Mouse (Mus musculus) neural tube, embryonic 14.5 days (tissue): ENCODE measurements around the gene Lcn12. TPM values are rescaled to one million over a fixed set of nuclear protein-coding genes. Genes with fewer than 3 reads are reported as not detected.

Experiments used
- ATAC-seq: fragments of 200-750 bp; cut with Nextera tagmentation; 2 replicates; pipeline ENCODE4 v1.8.0; 2017; ENCODE audit warnings: low read depth, mild to moderate bottlenecking, moderate TSS enrichment, moderate library complexity
- H3K27ac ChIP-seq: fragments of 300-500 bp; sonication (generic); 2 replicates; pipeline ENCODE4 v1.5.1; 2014; ENCODE audit warnings: low read depth, mild to moderate bottlenecking, control low read depth, low read length, moderate library complexity, mixed read lengths
- H3K27me3 ChIP-seq: fragments of 300-500 bp; sonication (generic); 2 replicates; pipeline ENCODE4 v1.6.1; 2014; ENCODE audit warnings: low read length; ENCODE audit not compliant: control insufficient read depth, insufficient read depth
- H3K36me3 ChIP-seq: fragments of 300-500 bp; sonication (generic); 2 replicates; pipeline ENCODE4 v1.6.1; 2014; ENCODE audit warnings: low read length, mixed read lengths; ENCODE audit not compliant: control insufficient read depth, insufficient read depth
- H3K4me1 ChIP-seq: fragments of 300-500 bp; sonication (generic); 2 replicates; pipeline ENCODE4 v1.6.1; 2014; ENCODE audit warnings: low read length; ENCODE audit not compliant: control insufficient read depth, insufficient read depth
- H3K4me2 ChIP-seq: fragments of 300-500 bp; sonication (generic); 2 replicates; pipeline ENCODE4 v1.6.1; 2014; ENCODE audit warnings: mild to moderate bottlenecking, low read depth, low read length, control low read depth
- H3K4me3 ChIP-seq: fragments of 300-500 bp; sonication (generic); 2 replicates; pipeline ENCODE4 v1.5.1; 2014; ENCODE audit warnings: low read depth, low read length, control low read depth, mixed read lengths
- H3K9ac ChIP-seq: fragments of 300-500 bp; sonication (generic); replicated peaks from 2 replicates; pipeline ENCODE4 v1.6.1; 2014; ENCODE audit warnings: low read depth, mild to moderate bottlenecking, control low read depth, low read length, mixed read lengths
- H3K9me3 ChIP-seq: fragments of 300-500 bp; sonication (generic); 2 replicates; pipeline ENCODE4 v1.6.1; 2016; ENCODE audit warnings: low read length; ENCODE audit not compliant: control insufficient read depth
- WGBS: fragments of 180-500 bp; shearing (Covaris S2); extraction: QIAGEN DNeasy Blood & Tissue Kit; methylation state at CpG from one replicate; pipeline ENCODE4 v1.1.7; 2014; 5-methylcytosine and 5-hydroxymethylcytosine counted together
- polyA plus RNA-seq: library from polyadenylated mRNA; unstranded; fragments of >200 nt; fragmentation: Nextera tagmentation; extraction: Ambion mirVana; gene quantifications from 2 replicates; pipeline ENCODE4 v1.2.1, GENCODE M21; 2014

Lcn12 gene
- not detected in 2 replicates for polyA plus RNA-seq

DNA sequence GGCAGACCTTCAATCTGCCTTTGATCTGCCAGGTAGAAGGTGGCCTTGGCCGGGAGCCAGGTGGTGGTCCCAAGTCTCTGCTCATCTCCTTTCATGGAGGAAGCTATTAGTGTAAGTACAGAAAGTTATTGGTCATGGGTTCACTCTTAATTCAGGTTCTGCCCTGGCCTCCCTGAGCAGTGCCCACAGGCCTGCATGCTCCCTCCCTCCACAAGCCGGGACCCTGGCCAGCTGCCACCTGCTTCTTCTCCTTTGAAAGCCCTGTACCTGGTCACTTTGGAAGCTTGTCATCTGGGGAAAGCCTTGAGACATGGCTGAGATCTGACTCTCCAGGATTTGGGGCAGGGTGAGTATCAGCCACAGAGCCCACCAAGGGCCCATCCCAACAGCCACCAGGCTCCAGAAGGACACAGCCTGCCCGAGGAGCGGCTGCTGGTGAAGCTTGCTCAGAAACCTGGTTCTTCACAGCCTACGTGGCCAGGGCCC, at the start of gene Lcn12:
Gene Lcn12, minus strand, starts transcription at position 436 of the 486 bp plus-strand sequence.
- ATAC-seq = no peak
- WGBS = 87% methylated on average over 5 of the region's 5 CpGs

DNA sequence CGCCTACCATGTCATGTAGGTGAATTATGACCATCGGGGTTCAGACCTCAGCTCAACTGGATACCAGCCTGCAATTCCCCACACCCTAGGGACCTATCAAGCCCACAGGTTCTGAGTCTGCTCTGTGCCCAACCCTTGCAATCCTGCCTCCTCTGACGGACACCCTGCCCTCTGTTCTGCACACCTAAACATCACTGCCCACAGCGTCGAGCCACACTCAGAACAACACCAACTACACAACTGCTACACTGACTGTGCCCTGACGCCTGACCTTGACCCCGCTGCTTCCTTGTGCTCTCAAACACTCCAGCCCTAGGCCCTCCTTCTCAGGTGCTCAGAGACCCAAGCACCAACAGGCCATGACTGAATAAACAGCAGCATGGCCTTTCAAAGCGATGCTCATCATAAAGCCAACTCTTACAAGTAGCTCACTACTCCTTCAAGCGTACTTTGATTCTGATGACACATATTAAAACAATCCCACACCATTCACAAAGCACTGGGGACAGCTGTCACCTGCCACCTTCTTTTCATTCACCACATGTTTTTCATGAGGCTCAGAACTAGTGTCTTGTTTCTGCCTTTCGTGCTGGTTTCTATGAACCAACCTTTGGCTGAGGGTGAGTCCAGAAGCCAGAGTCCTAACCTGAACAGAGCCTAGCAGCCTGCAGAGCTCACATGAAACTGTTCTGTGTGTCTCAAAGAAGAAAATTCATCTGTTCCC, 48.1 kb upstream of the Lcn12 start:
- no peak overlapping the region for H3K9ac ChIP-seq
- no peak overlapping the region for H3K4me3 ChIP-seq
- no peaks in the 10 kb centered on the region for H3K27me3 ChIP-seq
- WGBS = 81% methylated on average over 10 of the region's 10 CpGs
- 0 out of 2 replicates have a peak, but pooled peaks cover 5% of the 10 kb centered on the region for H3K4me1 ChIP-seq
- no peak overlapping the region for H3K4me2 ChIP-seq
- no peak for ATAC-seq
- H3K9me3 ChIP-seq = no peaks in the 10 kb centered on the region
- no peak overlapping the region for H3K27ac ChIP-seq
- H3K36me3 ChIP-seq = no peaks in the 10 kb centered on the region

More for the DNA sequence above, at the start of gene Lcn12:
- no peaks in the 10 kb centered on the region for H3K9me3 ChIP-seq
- H3K4me1 ChIP-seq = no peaks in the 10 kb centered on the region
- H3K36me3 ChIP-seq = no peaks in the 10 kb centered on the region
- no peak within 1 kb of the TSS for H3K27ac ChIP-seq
- no peak within 1 kb of the TSS for H3K4me2 ChIP-seq
- H3K4me3 ChIP-seq = no peak within 1 kb of the TSS
- no peak within 1 kb of the TSS for H3K9ac ChIP-seq
- H3K27me3 ChIP-seq = no peaks in the 10 kb centered on the region

DNA sequence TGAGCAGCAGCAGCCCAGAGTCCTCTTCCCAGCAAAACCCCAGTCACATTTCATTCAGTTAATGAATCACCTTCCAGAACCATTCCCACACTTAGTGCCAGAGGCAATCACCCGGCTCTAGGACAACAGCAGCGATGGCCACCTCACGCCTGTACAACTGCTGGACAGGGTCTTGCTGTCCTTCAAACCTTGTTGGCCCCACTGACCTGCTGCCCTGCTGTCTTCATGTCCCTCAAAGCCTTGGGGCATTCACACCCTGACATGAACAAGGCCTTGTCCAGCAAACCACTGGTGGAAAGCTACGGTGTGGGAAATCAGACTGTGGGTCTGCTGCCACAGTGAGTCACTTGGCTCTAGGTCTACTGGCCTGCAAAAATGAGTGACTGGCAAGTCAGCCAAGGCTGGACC, 46.8 kb upstream of the Lcn12 start:
- H3K27ac ChIP-seq = no peak overlapping the region
- H3K4me3 ChIP-seq = no peak overlapping the region
- no peaks in the 10 kb centered on the region for H3K27me3 ChIP-seq
- H3K9ac ChIP-seq = no peak overlapping the region
- WGBS = 98% methylated on average over 4 of the region's 4 CpGs
- H3K4me1 ChIP-seq = no peaks in the 10 kb centered on the region
- H3K36me3 ChIP-seq = 0 out of 2 replicates have a peak, but pooled peaks cover 7% of the 10 kb centered on the region
- ATAC-seq = no peak
- no peaks in the 10 kb centered on the region for H3K9me3 ChIP-seq
- no peak overlapping the region for H3K4me2 ChIP-seq

DNA sequence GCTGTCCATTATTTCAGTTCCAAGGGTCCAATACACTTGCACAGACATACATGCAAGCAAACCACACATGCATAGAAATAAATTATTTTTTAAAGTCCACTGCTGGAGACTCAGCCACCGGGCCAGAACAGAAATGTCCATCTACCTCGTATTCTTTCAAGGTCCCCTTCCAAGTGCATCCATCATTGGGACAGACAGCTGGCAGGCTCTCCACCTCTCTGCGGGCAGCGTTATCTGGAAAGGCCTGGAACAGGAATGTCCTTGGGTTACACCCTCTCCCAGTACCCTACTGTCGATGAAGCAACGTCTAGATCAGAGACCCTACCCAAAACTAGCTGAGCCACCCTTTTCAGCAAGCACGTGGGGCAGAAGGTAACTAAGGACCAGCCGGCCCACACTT, 42.8 kb upstream of the Lcn12 start:
- Histone ChIP-seq H3K4me3 (no peak overlapping the region), H3K9ac (no peak overlapping the region), H3K4me1 (no peaks in the 10 kb centered on the region), H3K36me3 (0 out of 2 replicates have a peak, but pooled peaks cover 12% of the 10 kb centered on the region), H3K9me3 (no peaks in the 10 kb centered on the region), H3K27me3 (no peaks in the 10 kb centered on the region), H3K27ac (no peak overlapping the region), H3K4me2 (no peak overlapping the region)
- no peak for ATAC-seq
- 92% methylated on average over 8 of the region's 8 CpGs for WGBS

DNA sequence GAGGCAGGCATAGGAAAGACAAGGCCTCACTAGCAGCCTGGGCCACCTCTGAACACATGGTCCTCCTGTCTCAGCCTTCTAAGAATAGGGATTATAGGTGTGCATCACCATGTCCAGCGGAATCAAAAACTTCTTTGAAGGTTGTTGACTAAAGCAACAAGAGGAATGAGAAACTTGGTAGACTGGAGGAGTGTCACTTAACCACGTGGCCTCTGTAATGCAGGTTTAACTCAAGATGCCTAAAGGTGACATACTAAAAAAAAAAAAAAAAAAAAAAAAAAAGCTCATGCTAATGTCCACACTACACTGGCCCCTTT, 41.1 kb upstream of the Lcn12 start:
- no peaks in the 10 kb centered on the region for H3K27me3 ChIP-seq
- no peak overlapping the region for H3K27ac ChIP-seq
- 96% methylated on average over 2 of the region's 2 CpGs for WGBS
- no peak overlapping the region for H3K9ac ChIP-seq
- peaks cover 16% of the 10 kb centered on the region; the same call in 1 of the 2 replicates for H3K36me3 ChIP-seq
- no peaks in the 10 kb centered on the region for H3K9me3 ChIP-seq
- H3K4me2 ChIP-seq = no peak overlapping the region
- H3K4me3 ChIP-seq = no peak overlapping the region
- no peak for ATAC-seq
- H3K4me1 ChIP-seq = no peaks in the 10 kb centered on the region

DNA sequence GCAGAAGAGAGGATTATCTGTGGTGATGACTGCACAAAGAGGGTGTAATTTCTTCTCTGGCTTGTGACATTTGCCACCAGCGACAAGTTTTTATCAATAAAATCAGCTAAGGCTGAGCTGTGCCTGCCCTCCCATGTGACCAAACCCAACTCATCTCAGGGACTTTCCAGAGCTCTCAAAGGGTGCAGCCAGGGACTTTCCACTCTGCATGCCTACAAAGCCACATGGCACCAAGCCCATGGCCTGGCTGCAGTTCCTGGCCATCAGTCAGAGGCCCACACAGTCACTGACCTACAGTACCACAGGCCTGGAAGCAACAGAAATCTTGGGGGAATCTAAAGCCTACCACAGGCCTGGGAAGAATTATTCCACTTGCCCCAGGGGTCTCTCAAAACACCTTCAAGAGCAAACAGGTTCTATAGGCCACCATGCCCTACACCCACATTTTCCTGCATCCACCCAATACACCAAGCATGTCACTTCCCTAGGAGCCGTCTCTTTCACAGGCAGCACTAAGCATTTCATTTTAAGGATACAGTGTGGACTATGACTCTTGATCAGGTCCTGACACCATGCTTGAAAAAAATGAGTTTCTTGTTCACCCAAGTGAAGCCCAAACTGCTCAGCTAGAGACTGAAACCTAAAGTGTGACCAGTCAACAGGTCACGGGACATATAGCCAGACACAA, 40.6 kb upstream of the Lcn12 start:
- 96% methylated on average over 3 of the region's 3 CpGs for WGBS
- no peak overlapping the region for H3K27ac ChIP-seq
- H3K27me3 ChIP-seq = no peaks in the 10 kb centered on the region
- H3K9ac ChIP-seq = no peak overlapping the region
- H3K4me3 ChIP-seq = no peak overlapping the region
- no peak overlapping the region for H3K4me2 ChIP-seq
- H3K4me1 ChIP-seq = no peaks in the 10 kb centered on the region
- no peaks in the 10 kb centered on the region for H3K9me3 ChIP-seq
- no peak for ATAC-seq
- peaks cover 16% of the 10 kb centered on the region; the same call in 1 of the 2 replicates for H3K36me3 ChIP-seq

DNA sequence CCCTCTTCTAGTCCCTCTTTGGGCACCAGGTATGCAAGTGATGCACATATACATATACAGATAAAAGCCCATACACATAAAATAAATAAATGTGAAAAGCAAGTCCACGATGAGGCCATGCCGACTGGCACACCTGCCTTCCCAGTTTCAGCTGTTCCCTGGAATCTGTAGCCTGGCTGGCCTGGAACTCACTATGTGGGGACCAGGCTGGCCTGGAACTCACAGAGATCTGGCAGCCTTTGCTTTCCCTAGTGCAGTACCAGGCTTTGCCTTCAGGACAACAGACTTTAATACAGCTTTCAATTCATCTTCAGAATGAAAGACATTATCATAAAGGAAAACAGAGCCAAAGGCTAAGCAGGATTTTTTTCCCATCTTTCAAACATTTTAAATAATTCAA, 40.0 kb upstream of the Lcn12 start:
- Histone ChIP-seq H3K4me2 (no peak overlapping the region), H3K4me1 (no peaks in the 10 kb centered on the region), H3K9me3 (no peaks in the 10 kb centered on the region), H3K27ac (no peak overlapping the region), H3K36me3 (peaks cover 16% of the 10 kb centered on the region; the same call in 1 of the 2 replicates), H3K27me3 (no peaks in the 10 kb centered on the region), H3K4me3 (no peak overlapping the region), H3K9ac (no peak overlapping the region)
- 95% methylated on average over 2 of the region's 2 CpGs for WGBS
- ATAC-seq = no peak

DNA sequence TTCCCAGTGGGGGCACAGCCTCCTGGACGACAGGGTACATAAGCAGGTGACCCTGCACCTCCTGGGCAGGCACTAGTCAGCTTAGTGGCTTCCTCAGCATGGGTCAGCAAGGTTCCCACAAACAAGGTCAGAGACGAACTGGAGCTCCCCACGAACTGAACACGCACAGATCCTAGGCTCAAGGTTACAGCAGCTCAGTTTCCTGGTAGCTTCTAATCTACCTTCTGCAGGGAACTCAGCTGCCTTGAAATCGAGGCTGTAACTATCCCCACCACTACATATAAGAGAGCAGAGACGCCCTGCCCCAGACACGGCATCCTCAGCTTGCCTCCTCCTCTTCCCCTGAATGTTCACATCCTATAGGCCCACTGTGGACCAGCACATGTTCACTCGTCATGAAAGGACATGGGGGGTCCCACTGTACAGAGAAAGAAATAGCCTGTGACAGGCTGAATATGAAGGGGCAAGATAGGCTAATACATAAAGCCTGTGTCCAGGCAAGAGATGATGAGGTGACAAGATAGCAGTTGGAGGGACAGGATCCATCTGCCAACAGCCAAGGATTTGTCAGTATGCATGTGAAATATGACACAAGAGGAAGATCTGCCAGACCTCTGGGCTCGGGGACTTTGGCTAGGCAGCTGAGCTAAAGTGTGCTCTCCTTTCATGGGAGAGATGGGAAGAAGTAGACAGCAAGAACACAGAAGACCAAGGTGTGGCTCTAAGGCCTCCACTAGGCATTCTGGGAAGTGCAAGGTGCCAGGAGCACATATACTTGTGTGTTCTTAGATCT, 33.0 kb upstream of the Lcn12 start:
- Histone ChIP-seq H3K4me2 (no peak overlapping the region), H3K9ac (no peak overlapping the region), H3K4me3 (no peak overlapping the region), H3K27ac (no peak overlapping the region), H3K4me1 (no peaks in the 10 kb centered on the region), H3K36me3 (peaks cover 41% of the 10 kb centered on the region), H3K27me3 (no peaks in the 10 kb centered on the region), H3K9me3 (no peaks in the 10 kb centered on the region)
- WGBS = 94% methylated on average over 9 of the region's 9 CpGs
- ATAC-seq = no peak
